Mouse (Mus musculus): ENCODE measurements around the gene Cflar. TPM values are rescaled to one million over a fixed set of nuclear protein-coding genes. Genes with fewer than 3 reads are reported as not detected.
"Not testable (repeated sequence)": the region's sequence is repeated elsewhere in the genome, so short reads cannot be mapped to it uniquely, and the experiment has no call there.

Gene Cflar
- total and polyA plus RNA-seq, 2 experiments: 45.7 to 98.7 TPM

DNA sequence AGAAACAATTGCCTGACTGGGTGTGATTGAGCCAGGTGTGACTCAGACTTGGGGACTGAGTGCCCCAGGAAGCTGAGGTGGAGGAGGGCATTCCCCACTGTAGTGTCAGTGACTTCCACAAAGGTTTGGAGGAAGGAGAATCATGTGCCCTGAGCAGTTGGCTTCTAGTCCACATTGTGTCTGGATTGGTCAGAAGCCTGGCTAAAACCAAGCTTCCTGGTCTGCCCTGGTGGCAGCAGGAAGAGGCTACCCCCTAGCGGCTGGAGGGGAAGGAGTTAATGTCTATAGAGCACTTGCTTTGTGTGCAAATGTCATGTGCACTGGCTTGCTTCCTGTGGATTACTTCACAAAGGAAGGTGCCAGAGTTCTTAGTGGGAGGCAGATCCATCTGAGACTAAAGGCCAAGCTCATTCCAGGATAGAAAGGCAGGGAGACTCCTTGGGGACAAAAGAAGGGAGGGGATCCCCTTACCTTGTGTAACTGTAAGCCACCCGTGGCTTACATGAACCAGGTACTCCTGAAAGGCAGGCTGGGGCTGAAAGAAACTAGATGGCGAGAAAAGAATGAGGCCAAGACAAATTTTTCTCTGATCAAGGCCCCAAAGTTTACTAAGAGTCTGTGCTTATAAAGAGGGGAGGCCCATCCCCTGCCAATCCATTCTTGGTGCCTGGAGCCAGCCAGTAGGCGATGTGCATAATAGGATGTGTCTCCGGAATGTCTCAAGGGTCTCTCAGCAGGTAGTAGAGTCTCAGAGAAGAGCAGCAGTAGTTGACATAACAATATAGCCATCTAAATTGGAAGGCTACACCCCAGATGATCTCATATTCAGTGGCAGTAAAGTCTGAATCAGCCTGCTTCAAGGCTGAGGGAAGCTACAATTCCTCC, 50.3 kb downstream of the Cflar start:
- not testable (repeated sequence) for H3K4me1 ChIP-seq (ENCODE audit: control insufficient read depth, insufficient read depth, low read length); H3K4me3 ChIP-seq (ENCODE audit: insufficient read depth, low read depth, low read length); H3K27ac ChIP-seq (replicated peaks; ENCODE audit: insufficient read depth, low read depth, low read length); H3K27me3 ChIP-seq (ENCODE audit: control insufficient read depth, insufficient read depth, low read length); H3K79me2 ChIP-seq (ENCODE audit: control insufficient read depth, insufficient read depth, low read length); H3K9ac ChIP-seq (ENCODE audit: low read depth, low read length)
- peak; percentile 55 for DNase-seq (ENCODE audit: extremely low read depth, low read depth, low spot score)
- peaks cover 31% of the 10 kb centered on the region for H3K36me3 ChIP-seq (ENCODE audit: control insufficient read depth, insufficient read depth, low read length)
- WGBS: 85% methylated on average over 5 of the region's 5 CpGs
- TF ChIP-seq CTCF (IDR thresholded peaks at IDR 0.05; ENCODE audit: low read depth, low read length): peak; percentile 32

DNA sequence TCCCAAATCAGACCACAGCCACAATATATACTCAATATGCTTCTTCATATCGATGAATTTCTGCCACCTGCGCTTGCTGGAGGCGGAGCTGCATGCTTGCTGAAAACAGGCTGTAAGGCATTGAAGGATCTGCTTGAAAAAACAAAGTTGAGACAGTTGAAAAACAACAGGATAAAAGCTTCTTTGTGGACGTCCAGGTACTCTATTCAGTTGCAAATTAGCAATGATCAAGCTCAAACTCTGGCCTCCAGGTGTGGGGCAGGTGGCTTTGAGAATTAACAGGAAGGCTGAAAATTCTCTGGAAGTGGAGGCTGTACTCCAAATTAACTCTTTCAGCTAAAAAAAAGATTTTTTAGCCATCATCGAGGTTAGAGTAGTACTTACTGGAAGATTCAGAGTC, 51.3 kb downstream of the Cflar start:
- Histone ChIP-seq H3K79me2 (ENCODE audit: control insufficient read depth, insufficient read depth, low read length) (no peaks in the 10 kb centered on the region), H3K27me3 (ENCODE audit: control insufficient read depth, insufficient read depth, low read length) (no peaks in the 10 kb centered on the region), H3K27ac (replicated peaks; ENCODE audit: insufficient read depth, low read depth, low read length) (no peak overlapping the region), H3K9ac (ENCODE audit: low read depth, low read length) (no peak overlapping the region), H3K36me3 (ENCODE audit: control insufficient read depth, insufficient read depth, low read length) (peaks cover 27% of the 10 kb centered on the region), H3K4me1 (ENCODE audit: control insufficient read depth, insufficient read depth, low read length) (no peaks in the 10 kb centered on the region), H3K4me3 (ENCODE audit: insufficient read depth, low read depth, low read length) (no peak overlapping the region)
- TF ChIP-seq CTCF (IDR thresholded peaks at IDR 0.05; ENCODE audit: low read depth, low read length) (no peak), POLR2A (IDR thresholded peaks at IDR 0.05; ENCODE audit: extremely low read depth, insufficient read depth, low read length) (no peak)
- 91% methylated on average over 5 of the region's 5 CpGs for WGBS
- DNase-seq (ENCODE audit: extremely low read depth, low read depth, low spot score): no peak

DNA sequence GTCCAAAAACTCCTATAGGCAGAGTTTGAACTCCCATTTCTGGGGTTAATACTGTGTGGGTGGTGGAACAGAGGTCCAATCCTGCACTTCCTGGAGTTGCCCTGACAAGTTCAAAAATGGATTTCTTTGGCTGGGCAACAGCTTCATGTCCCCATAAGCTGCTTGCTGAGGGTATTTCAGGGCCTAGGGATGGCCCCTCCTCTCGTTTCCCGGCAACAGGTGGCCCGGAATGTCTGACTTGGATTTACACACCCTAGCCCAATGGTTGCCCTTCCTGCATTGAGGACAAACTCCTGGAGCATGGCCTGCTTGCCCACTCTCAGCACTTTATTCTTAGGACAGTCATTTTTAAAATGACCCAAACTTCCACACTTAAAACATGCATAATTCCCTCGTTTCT, 55.1 kb downstream of the Cflar start:
- not testable (repeated sequence) for H3K4me3 ChIP-seq (ENCODE audit: insufficient read depth, low read depth, low read length); H3K9ac ChIP-seq (ENCODE audit: low read depth, low read length); H3K79me2 ChIP-seq (ENCODE audit: control insufficient read depth, insufficient read depth, low read length); H3K36me3 ChIP-seq (ENCODE audit: control insufficient read depth, insufficient read depth, low read length); H3K4me1 ChIP-seq (ENCODE audit: control insufficient read depth, insufficient read depth, low read length); H3K27me3 ChIP-seq (ENCODE audit: control insufficient read depth, insufficient read depth, low read length); DNase-seq (ENCODE audit: extremely low read depth, low read depth, low spot score); H3K27ac ChIP-seq (replicated peaks; ENCODE audit: insufficient read depth, low read depth, low read length)
- 92% methylated on average over 4 of the region's 4 CpGs for WGBS

DNA sequence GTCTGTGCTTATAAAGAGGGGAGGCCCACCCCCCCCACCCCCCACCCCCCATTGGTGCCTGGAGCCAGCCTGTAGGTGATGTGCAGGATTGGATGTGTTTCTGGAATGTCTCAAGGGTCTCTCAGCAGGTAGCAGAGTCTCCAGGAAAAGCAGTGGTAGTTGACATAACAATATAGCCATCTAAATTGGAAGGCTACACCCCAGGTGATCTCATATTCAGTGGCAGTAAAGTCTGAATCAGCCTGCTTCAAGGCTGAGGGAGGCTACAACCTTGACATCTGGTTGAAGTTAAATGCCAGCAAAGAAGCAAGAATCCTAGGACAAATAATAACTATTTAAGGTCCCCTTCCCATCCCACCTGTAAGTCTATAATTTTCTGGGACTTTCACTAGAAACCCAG, 57.8 kb downstream of the Cflar start:
- Histone ChIP-seq H3K27ac (replicated peaks; ENCODE audit: insufficient read depth, low read depth, low read length) (no peak overlapping the region), H3K9ac (ENCODE audit: low read depth, low read length) (no peak overlapping the region), H3K4me3 (ENCODE audit: insufficient read depth, low read depth, low read length) (no peak overlapping the region), H3K79me2 (ENCODE audit: control insufficient read depth, insufficient read depth, low read length) (no peaks in the 10 kb centered on the region), H3K4me1 (ENCODE audit: control insufficient read depth, insufficient read depth, low read length) (no peaks in the 10 kb centered on the region; the same call in 1 of the 2 replicates), H3K36me3 (ENCODE audit: control insufficient read depth, insufficient read depth, low read length) (no peaks in the 10 kb centered on the region), H3K27me3 (ENCODE audit: control insufficient read depth, insufficient read depth, low read length) (no peaks in the 10 kb centered on the region)
- DNase-seq (ENCODE audit: extremely low read depth, low read depth, low spot score): no peak
- TF ChIP-seq CTCF (IDR thresholded peaks at IDR 0.05; ENCODE audit: low read depth, low read length): no peak
- TF ChIP-seq POLR2A (IDR thresholded peaks at IDR 0.05; ENCODE audit: extremely low read depth, insufficient read depth, low read length): no peak

DNA sequence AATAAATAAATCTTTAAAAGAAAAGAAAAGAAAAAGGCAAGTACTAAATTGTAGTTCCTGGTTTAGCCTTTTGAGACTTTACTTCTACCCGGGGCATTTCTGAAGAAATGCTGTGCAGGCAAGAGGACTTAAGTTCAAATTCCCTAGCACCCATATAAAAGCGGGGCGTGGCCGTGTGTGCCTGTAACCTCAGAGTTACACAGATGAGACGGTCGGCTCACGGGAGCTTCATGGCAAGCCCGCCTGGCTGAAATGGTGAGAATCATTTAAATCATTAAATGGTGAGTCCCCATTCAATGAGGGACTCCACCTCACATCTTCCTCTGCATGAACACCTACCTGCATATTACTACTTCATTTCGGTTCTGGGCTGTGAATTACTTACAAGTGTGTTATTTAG, 58.4 kb downstream of the Cflar start:
- 55% methylated on average over 9 of the region's 9 CpGs for WGBS
- H3K4me3 ChIP-seq (ENCODE audit: insufficient read depth, low read depth, low read length): no peak overlapping the region
- no peaks in the 10 kb centered on the region for H3K27me3 ChIP-seq (ENCODE audit: control insufficient read depth, insufficient read depth, low read length)

DNA sequence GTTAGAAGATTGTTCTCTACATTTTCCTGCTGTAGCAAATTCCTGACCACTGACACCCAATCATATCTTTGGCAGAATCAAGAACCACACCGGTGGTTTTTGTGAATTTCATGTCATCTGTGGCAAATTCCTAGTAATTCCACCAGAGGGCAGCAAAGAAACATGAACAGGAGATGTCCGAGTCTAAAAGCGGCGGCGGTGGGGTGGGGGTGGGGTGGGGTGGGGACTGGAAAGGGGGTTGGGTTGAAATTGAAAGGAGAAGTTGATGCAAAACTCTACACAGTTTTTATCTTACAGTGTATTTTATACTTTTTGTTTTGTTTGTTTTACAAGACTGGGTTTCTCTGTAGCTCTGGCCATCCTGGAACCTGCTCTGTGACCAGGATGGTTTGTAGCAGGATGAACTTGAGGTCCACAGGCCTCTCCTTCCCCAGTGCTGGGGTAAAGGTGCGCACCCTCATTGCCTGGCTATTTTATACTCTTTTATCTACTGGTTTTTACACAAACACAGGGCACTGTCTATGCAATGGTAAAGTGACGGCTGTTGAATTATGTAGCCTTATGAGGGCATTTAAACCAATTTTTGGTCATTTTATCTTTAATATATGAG, 58.9 kb downstream of the Cflar start:
- peaks cover 2% of the 10 kb centered on the region; the same call in 1 of the 2 replicates for H3K4me1 ChIP-seq (ENCODE audit: control insufficient read depth, insufficient read depth, low read length)
- H3K36me3 ChIP-seq (ENCODE audit: control insufficient read depth, insufficient read depth, low read length): no peaks in the 10 kb centered on the region
- TF ChIP-seq CTCF (IDR thresholded peaks at IDR 0.05; ENCODE audit: low read depth, low read length) (peak; percentile 39), POLR2A (IDR thresholded peaks at IDR 0.05; ENCODE audit: extremely low read depth, insufficient read depth, low read length) (no peak)
- no peaks in the 10 kb centered on the region for H3K79me2 ChIP-seq (ENCODE audit: control insufficient read depth, insufficient read depth, low read length)
- DNase-seq (ENCODE audit: extremely low read depth, low read depth, low spot score): peak; percentile 38
- H3K27ac ChIP-seq (replicated peaks; ENCODE audit: insufficient read depth, low read depth, low read length): no peak overlapping the region
- no peak overlapping the region for H3K4me3 ChIP-seq (ENCODE audit: insufficient read depth, low read depth, low read length)
- H3K9ac ChIP-seq (ENCODE audit: low read depth, low read length): no peak overlapping the region
- H3K27me3 ChIP-seq (ENCODE audit: control insufficient read depth, insufficient read depth, low read length): no peaks in the 10 kb centered on the region
- WGBS: 24% methylated on average over 7 of the region's 7 CpGs

More for the DNA sequence above, 58.4 kb downstream of the Cflar start:
- TF ChIP-seq POLR2A (IDR thresholded peaks at IDR 0.05; ENCODE audit: extremely low read depth, insufficient read depth, low read length) (no peak), CTCF (IDR thresholded peaks at IDR 0.05; ENCODE audit: low read depth, low read length) (no peak)
- H3K36me3 ChIP-seq (ENCODE audit: control insufficient read depth, insufficient read depth, low read length): no peaks in the 10 kb centered on the region
- no peak overlapping the region for H3K27ac ChIP-seq (replicated peaks; ENCODE audit: insufficient read depth, low read depth, low read length)
- no peak overlapping the region for H3K9ac ChIP-seq (ENCODE audit: low read depth, low read length)
- H3K79me2 ChIP-seq (ENCODE audit: control insufficient read depth, insufficient read depth, low read length): no peaks in the 10 kb centered on the region
- peaks cover 2% of the 10 kb centered on the region; the same call in 1 of the 2 replicates for H3K4me1 ChIP-seq (ENCODE audit: control insufficient read depth, insufficient read depth, low read length)
- no peak for DNase-seq (ENCODE audit: extremely low read depth, low read depth, low spot score)
